Mouse (Mus musculus) c-Kit-negative CD71-positive TER-119-positive erythroid progenitor cells, embryonic 14.5 days (primary cell): Measurements from ENCODE around the gene Samt4.
"Not testable (repeated sequence)": the region's sequence is repeated elsewhere in the genome, so short reads cannot be mapped to it uniquely, and the experiment has no call there.

Experiments
- DNase-seq: peaks from one replicate; pipeline ENCODE4 v3.0.0-alpha.2; 2013; ENCODE audit warnings: low read depth, low spot score

Samt4 gene

DNA sequence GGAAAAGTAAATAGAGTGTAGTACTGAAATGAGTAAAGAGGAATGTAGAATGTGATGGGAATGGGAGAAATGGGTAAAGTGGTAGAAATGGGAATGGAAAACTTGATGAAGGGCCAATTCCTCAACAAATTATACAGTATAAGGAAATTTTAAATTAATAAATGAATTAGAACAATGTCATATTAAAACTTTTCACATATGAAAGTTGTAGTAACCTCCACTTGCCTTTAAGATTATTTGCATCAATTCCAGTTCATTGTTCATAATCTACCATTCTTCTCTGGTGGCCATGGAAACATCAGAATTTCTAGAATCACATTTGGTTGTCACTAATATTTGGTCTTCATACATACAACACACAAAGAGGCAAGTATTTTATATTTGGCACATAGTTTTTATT, at the start of gene Samt4:
Samt4 (plus strand) TSS at position 301 of the 400 bp plus-strand sequence.
- no peak for DNase-seq

DNA sequence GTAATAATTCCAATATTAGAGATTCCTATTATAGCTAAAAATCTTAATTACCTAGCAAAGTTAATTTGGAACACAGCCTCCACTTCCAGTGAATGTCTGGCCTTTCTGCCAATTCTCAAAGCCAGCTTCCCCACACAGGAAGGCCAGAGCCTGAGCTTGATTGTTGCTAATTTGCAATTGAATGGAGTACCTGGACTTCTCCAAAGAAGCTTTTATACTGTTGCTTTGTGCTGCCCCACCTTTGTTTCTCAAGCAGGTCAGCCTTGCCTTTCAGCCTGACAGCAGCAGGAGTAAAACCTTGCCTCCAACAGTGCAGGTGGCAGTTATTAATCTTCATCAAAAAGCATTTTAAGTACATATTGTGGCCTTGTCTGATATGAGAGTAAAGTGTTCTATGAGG, 38.1 kb upstream of the Samt4 start:
- DNase-seq = not testable (repeated sequence)

DNA sequence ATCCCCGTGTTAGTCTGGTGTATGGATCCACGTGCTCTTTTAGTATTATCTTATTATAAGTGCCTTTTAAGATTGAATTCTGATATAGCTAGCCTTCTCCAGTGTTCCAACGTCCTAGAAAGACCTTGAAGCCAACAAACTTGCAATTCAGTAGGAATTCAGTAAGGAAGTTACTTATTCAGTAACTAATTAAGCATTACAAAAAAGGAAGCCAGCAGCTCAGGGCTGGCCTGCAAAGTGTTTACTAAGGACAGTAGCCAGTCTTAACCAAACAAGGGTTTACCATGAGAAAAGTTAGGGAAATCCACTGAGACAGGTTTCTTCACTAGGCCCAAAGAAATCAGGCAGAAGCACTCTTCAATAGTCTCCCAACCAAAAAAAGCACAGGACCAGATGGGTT, 13.4 kb upstream of the Samt4 start:
- DNase-seq = not testable (repeated sequence)
